Mouse (Mus musculus) liver, adult (tissue): ENCODE results near the gene Zp3.

Experiments
- GATA4 ChIP-seq: IDR thresholded peaks from 2 replicates; pipeline ENCODE4 v1.6.1; 2014; ENCODE audit warnings: mild to moderate bottlenecking, low read length; ENCODE audit not compliant: insufficient replicate concordance

Gene Zp3

DNA sequence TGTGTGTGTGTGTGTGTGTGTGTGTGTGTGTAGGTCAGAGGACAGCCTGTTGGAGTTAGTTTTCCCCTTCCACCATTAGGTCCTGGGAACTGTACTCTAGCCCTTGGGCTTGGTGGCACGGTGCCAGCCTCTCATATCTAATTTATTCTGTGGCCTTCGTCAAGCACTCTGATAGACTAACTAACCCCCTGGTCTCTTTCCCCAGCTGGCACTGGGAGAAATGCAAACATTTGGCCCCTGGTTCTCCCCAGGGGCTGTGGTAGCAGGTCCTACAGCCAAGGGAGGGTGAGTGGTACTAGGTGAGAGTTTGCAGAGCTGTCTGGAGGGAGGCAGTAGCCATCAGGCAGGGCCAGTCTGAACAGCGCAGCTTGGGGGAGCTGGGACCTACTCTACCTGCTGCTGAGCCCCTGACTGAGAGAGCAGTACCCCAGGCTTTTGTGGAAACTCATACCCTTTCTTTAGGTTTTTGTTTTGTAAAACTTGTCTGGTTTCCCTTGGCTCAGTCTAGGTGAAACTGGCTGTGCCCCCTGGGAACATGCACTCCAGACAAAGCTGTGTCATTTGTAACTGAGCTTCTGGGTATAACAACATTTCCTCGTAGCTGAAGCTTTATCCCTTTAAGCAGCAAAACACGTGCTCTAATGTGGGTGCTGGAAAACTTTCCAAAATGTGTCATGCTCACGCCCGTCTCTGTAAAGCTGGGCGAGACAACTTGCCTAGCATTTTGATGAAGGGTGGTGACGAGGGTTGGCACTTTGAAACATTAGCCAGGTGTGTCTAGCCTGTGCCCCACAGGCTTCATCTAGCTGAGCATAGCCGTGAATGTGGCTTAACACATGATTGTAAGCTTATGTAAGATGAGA lies 36.3 kb downstream of the Zp3 start:
- TF ChIP-seq GATA4 = no peak

DNA sequence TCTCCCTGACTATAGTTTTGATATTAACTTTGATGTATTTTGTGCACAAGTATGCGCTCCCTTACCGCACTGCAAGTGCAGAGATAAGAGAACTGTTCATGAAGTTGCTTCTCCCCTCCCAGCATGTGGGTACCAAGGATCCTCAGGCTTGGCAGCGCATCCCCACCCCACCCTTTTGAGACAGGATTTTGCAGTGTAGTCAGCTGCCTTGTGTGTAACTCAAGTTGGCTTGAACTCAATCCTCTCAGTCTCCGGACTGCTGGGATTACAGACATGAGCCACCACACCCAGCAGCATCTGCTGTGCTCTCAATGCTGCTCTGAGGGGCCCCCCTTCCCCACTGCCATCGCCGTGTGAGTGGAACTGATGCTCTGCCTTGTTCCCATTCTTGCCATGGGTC lies 37.4 kb downstream of the Zp3 start:
- TF ChIP-seq GATA4 = no peak

GRCm38 (mm10) chr5:136018726-136019125 lies 38.8 kb downstream of the Zp3 start:
- TF ChIP-seq GATA4 = no peak

DNA sequence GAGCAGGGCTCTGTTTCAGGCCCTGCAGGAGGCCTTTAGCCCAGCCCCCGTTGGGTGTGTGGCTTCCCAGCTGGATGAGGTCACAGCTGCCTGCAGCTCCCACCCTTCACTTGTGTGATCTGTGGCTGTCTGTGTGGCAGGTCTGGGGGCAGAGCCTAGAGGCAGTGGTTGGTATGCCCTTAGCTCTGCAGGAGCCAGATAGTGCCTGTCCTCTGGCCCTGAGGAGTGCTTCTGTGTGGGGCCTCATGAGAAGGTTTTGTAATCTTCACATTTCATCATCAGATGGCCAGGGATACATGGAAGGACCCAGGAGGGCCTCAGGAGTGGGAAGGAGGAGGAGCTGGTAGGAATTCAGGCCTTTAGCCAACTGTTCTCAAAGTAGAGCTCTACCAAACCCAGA lies 40.0 kb downstream of the Zp3 start:
- no peak for TF ChIP-seq GATA4

- no peak for TF ChIP-seq GATA4
Measured at GRCm38 (mm10) chr5:136025712-136026111, 45.8 kb downstream of the Zp3 start.

- no peak for TF ChIP-seq GATA4
Measured at GRCm38 (mm10) chr5:136026859-136027258, 47.0 kb downstream of the Zp3 start.

DNA sequence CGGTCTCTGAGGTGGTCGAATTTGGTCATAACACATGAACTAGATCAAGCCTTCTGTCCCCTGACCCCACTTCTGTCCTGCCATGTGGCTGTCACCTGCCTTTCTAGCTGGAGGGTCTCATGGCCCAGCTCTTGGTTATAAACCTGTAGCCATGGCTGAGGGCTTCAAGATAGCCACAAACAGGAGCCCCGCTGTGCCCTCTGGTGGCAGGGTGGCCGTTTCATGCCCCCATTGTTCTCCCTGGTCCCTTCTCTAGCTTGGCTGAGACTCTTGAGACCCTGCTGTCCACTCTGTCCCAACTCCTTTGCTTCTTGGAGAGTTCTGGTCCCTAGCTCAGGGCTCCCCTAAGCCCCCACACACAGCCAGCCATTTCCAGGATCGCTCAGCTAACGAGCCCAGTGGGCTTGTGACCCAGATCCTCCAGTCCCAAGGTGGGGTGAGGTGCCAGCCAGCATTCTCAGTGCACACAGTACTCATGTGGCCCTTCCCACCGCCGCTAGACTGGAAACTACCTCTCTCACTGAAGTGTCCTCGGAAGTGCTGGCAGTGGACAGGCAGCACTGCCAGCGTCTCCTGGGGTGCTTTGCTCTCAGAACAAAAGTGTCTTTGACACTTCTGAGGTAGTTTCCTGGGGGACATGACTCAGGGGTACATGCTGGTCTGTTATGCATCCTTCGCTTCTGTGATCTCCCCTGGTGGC lies 47.9 kb downstream of the Zp3 start:
- no peak for TF ChIP-seq GATA4

DNA sequence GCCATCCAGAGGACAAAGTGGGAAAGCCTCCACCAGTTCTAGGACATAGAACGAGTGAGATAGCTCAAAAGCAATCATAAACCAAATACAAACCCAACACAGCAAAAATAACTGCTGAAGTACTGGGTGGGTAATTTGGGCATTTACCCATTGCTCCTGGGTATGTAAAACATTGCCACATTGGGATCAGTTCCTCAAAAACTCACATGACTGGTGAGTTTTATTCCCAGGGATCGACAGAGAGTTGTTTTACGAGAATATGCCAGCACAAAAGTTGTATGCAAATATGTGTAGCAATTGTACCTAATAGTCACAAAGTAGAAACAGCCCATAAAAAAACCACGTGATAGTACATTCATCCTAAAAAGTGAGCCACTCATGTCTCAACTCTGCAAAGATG lies 55.0 kb downstream of the Zp3 start:
- TF ChIP-seq GATA4 = no peak

DNA sequence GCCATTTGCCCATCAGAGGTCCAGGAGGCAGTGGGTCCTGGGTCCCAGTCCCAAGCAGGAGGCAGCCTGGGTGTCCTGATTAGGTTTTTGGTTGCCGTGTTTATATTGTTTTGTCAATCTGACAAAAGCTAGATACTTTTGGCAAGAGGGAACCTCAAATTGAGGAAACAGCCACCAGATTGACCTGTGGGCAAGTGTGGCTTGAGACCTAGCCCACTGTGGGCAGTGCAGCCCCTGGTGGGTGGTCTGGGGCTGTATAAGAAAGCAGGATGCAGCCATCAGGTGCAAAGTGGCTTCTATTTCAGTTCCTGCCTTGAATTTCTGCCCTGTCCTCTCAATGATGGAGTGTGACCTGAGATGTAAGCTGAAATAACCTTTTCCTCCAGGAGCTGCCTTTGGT lies 55.4 kb downstream of the Zp3 start:
- TF ChIP-seq GATA4 = no peak

DNA sequence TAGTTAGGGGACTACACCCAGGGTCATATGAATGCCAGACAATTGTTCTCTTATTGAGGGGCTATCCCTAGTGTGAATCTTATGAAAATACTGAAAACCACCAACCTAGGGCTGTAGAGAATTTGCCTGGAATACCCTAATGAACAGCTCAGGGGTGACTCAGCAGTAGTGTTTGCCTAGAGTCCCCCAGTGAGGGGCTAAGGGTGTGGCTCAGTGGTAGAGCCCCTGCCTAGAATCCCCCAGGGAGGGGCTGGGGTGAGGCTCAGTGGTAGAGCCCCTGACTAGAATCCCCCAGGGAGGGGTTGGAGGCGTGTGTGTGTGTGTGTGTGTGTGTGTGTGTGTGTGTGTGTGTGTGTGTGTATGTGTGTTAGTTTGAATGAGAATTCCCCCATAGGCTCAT lies 56.8 kb downstream of the Zp3 start:
- no peak for TF ChIP-seq GATA4
